Mouse (Mus musculus) cerebellum, adult 11-12 months (tissue): ENCODE measurements around the gene Kdm5a.

Experiments used
- DNase-seq: peaks from one replicate; pipeline ENCODE4 v3.0.0; 2022

The Kdm5a gene

DNA sequence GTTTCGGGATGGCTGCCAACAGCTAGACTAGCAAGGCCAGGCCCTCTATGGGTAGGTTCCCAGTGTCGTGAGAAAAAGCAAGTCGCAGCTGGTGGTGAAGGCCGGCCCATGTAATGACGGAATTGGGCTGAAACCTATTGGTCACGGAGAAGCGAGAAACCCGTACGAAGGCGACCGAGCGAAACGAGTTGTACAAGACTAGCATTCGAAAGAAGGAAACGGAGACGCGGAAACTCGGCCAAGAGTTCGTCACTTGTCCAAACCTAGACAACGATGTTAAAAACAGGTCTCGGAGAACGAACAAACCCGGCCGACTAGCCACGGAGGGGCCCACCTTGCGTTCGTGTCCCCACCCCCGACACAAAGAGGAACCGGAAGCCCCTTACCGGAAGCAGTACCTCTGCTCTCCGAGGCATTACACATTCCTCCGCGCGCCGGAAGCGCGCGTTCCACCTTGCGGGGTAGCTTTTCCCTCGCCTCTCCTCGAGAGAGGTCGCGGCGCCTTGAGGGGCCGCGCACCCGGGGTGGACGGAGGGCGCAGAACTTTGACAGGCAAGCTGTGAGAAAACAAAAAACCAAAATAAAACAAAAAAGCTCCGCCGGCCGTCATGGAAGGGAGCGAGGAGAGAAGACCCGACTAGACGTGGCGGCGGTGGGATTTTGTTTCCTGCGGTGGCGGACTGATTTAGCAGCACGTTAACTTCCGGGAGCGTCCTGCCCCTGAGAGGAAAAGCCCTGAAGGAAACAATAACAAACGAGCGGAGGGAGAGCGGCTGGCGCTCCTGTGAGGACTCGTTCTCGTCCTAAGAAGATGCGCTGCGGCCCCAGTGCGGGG, at the start of gene Kdm5a, which contains the start of gene Ccdc77:
Kdm5a (plus strand) TSS at position 437 of the 835 bp plus-strand sequence.
Ccdc77 (minus strand) TSS at position 687 of the 835 bp plus-strand sequence.
- peak; percentile 93 for DNase-seq

DNA sequence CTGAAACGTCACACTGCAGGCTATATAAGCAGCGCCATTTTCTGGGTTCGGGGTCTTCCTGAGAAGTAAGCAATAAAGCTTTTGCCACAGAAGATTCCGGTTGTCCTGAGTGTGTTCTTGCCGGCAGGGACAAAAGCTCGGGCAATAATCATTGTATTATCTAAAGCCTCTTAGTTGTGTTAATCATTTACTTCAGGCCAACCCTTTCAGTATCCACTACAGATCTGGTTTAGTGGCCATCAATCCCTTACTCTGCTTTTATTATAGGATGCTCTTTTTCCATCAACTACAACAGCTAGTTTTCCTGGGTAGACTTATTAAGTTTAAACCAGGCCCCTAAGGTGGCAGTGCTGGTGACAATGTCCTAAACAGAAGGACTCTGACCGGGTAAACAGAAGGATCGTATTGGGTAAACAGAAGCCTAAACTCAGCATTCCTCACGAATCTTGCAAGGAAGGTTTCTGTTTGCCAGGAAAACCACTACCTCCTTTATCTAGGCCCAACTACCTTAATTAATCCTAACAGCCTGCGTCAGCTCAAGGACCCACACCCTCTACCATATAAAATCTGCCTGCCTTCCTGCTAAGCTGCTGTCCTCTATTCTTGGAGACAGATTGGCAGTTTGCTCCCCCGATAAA, 45.5 kb upstream of the Kdm5a start:
- no peak for DNase-seq

DNA sequence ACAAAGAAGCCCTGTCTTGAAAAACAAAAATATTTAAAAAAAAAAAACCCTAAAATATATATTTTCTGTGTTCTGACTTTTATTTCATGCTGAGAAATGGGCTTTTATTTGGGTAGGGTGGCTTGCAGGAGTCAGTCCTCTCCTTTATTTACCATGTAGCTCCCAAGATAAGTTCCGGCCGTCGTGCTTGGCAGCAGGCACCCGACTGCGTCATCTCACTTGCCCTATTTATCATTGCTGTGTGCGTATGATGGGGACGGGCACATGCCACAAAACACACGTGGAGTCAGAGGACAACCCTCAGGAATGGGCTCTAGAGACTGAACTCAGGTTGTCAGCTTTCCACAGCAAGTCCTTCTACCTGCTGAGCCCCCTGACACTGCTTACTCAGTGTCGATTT, 44.8 kb upstream of the Kdm5a start:
- no peak for DNase-seq

DNA sequence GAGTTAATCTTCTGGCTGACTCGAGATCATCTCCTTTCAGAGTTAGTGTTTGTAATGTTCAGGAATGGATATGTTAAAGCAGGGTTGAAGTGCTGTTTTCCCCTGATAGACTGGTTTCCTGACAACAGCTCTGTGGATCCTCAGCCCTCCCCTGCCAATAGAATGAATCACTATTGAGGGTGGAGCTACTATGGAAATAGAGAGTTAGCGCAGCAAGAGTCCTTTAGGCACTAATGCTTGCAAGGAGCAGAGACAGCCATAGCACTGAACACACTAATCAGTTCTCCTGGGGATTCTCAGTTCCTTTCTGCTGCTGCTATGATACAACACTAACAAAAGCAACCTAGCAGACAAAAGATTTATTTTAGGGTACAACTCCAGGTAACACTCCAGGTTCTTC, 43.6 kb upstream of the Kdm5a start:
- no peak for DNase-seq

DNA sequence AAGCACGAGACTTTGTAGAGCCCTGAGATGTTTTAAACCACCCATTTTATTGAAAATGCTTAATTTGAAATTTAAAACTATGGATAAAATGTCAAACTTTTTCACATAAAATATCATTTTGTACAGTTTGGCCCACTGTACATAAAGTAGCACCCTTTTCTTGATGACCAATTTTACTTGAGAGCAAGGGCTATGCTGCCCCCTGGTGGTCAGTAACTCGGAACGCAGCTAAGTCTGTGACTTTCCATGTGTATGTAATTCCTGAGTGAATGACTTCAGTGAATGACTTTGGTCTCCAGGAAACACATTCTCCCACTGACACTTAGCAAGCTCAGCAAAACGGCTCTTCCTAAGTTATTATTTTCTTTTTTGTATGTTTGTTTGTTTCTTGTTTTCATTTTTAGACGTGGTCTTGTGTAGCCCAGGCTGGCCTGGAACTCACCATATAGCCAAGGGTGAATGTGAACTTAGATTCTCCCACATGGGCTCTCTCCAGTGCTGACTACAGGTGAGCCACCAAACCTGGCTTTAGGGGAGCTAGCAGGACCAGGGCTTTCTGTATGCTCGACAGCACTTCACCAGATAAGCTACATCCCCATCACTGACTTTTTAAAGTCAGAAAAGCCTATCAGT, 39.5 kb upstream of the Kdm5a start:
- DNase-seq, result peak; percentile 30

DNA sequence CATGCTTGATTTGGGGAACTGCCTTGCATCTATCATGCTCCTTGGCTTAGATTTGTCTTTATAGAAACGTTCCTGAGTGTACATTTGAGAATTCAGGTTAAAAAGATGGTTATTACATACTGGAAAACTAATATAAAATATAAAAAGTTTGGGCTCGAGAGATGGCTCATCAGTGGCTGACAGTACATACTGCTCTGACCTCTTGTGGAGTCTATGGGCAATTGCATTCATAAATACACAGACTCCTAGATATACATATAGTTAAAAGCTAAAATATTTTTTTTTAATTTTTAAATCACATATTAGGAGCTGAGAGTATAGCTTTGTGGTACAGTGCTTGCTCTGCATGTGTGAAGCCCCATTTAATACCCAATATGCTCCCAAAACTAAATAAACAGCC, 31.6 kb upstream of the Kdm5a start:
- DNase-seq, result no peak

DNA sequence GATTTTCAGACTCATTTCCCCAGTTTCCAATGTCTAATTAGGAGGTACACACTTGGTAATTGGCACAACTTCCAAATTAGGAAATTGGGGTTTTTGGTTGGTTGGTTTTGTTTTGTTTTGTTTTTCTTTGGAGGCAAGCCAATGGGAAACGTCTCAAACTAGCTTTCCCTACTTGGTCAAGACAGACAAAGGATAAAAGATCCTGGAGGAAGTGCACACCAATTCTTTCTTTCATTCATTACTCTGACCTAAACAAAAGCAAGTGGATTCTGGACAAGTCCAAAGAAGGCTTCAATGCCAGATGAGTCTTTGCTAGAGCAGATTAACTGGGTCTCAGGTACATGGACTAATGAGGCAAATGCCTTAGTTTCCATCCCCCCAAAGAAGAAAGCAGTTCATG, 19.9 kb upstream of the Kdm5a start:
- no peak for DNase-seq

DNA sequence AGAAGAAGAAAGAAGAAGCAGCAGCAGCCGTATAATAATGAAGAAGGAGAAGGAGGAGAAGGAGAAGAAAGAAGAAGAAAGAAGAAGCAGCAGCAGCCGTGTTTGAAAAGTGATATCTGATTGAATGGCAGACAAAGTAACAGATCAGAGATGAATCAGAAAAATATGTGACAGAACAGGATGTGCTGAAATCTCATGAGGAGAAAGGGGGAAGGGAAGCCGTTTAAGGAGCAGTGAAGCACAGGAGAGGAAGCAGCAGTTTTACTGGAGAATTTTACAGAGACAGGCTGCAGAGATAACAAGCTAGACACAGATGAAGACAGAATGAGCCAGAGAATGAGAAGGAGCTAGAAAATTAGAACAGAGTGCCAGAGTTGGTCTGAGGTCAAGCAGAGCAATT, 14.9 kb upstream of the Kdm5a start:
- DNase-seq, result no peak

DNA sequence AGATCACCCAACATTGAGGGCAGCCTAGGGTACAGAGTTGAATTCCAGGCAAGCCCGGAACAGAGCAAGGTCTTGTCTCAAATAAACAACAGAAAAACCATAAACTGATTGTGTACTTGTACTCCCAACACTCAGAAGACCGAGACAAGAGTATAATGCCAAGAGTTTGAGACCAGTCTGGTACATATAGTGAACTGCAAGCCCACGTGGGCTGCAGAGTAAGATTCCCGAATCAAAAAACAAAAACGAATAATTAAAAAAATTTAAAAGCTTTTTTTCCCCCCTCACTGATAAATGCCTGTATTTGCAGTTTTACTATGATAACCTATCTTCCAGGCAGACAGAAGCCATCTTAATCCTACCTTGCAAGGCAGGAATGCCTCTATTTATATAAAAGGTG, 7.4 kb upstream of the Kdm5a start:
- DNase-seq, result no peak

DNA sequence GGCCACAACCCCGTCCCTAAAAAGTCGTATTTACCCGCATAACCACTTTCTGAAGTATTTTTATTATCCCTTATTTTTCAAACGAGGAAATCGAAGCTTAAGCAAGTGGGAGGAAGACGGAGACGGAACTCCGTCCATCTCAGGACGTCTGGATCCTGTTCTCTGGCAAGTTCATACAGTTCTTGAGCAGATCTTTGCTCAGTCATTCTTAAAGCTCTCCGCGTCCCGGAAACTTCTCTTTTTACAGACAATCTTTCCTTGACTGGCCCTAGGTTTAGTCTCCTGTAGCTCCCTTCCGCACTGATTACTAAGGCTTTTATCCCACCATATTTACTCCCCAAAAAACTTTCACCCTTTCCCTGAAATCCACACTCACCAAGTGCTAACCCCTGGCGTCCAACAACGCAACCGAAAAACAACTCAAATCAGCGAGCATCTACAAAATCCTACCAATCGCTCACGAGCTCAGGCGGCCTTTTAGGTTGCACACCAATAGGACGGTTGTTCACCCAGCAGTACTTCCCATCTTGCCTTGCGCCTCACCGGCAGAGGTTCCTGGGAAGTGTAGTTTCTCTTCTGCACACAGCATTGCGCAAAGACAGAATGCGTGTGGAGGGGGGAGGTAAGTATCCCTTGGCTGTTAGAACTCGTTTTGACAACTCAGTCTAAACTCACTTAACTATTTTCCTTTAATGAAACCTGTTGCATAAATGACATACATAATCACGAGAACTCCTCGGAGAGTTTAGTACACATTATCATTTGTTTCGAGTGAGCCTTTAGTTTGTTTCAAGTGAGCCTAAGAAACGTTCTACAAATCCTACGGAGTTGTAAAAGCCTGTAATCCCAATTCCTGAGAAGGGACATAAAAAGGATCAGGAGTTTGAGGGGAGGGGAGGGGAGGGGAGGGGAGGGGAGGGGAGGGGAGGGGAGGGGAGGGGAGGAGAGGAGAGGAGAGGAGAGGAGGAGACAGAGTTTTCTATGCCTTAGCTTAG, 6.7 kb upstream of the Kdm5a start:
- DNase-seq, result peak; percentile 80

DNA sequence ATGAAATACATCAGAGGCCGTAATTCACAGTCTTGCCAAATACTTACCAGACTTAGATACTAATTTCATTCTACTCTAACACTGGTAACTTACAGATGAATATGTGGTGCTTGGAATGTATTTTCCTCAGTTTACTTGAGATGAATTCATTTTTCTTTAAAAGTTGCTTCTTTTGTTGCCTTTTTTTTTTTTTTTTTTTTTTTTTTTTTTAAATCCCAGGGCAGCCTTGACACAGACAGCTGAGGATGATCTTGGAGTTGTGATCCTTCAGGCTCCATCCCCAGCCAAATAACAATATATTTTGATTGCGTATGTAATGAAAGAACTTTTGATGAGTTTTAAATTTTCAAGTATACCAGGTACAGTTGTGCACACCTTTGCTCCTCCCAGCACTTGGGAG, 1.8 kb upstream of the Kdm5a start:
- no peak for DNase-seq

DNA sequence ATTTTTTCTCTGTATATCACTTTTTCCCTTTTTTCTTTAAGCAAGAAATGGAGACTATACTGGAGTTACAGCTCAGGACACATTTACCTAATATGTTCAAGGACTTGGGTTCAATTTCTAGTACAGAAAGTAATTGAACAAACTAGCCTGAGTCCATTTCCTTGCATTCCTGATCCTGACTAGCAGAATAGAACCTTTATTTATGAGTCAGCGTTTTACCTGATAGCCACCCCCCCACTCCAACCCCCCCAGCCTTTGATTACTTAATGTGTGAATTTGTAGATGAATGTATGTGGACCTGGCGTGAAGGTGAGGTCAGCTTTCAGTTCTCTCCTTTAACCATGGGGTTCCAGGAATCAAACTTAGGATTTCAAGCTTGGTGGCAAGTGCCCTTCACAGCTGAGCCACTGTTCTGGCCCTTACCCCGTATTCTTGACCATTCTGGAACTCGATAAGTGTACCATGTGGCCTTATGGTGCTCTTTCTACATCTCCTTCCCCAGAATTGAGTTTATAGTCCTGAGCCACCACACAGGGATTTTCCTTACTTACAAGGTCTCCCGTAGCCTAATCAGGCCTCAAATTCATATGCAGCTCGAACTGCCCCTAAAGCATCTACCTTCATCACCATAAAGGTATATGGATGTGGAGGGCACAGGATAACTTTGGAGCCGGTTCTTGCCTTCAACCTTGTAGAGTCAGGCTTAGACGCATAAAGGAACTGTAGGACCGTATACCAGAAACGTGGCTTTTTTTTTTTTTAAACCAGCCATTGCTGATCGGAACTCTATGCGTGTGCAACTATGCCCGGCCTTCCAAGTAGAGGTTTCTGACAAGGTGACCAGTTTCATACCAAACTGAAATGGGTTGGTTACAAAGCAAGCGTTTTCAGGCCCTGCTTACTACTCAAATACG, 893 bp upstream of the Kdm5a start:
- DNase-seq, result no peak

DNA sequence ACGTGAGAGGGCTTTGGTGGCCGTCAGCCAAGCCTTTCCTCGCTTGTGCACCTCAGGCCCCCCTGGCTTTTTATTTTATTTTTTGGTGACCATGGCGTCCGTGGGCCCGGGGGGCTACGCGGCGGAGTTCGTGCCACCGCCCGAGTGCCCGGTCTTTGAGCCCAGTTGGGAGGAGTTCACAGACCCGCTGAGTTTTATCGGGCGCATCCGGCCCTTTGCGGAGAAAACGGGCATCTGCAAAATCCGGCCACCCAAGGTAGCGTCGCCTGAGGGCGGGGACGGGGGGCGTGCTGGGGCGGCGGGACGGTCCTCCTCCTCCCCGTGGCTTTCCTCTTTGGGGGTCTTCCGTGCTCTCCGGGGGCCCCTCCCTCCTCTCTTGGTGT, 590 bp downstream of the Kdm5a start:
- DNase-seq, result no peak

DNA sequence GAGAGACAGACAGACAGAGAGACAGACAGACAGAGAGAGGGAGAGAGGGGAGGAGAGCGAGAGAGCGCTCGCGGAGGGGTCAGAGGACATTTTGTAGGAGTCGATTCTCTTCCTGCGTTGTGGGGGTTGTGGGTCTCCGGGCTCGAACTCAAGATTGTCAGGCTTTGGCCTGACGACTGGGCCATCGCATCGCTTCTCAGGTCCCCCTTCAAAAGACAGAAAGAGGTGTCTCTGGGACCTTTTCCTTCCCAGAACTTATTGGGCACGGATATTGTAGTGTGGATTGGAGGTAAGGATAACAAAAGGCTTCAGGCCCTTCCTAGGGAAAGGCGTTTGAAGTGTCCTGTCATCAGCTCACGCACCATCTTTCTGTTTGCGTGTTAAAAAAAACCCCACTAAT, 1.1 kb downstream of the Kdm5a start:
- peak; percentile 15 for DNase-seq

DNA sequence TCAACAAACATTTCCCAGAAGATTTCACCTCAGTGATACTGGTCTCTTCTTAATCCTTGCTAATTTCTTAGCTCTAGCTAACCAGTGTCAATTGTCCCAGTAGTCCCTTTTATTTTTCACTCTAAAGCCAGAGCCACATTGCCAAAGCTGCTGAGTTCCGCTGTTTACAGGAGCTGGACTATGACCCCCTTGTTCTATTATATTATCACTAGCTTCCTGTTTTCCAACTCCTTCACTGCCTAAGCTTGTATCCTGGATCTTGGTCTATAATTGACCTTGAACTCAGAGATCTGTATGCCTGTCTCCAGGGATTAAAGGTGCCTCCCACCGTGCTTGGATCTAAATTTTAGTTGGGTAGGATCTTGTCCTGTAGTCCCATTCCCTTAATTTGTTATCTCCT, 12.8 kb downstream of the Kdm5a start:
- DNase-seq, result no peak

DNA sequence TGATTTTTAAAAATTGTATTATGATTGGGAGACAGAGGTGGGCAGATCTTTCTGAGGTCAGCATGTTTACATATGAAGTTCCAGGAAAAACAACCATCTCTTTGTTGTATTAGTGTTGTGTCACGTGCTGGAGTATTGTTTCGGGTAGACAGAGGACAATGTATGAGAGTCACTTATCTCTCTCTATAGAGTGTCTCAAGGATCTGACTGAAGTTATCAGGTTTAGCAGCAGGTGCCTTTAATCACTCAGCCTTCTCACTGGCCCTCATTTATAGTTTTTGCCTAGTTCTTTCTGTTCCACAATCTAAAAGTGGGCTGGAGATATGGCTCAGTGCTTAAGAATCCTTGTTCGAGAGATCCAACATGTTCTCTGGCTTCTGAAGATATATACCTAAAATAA, 26.1 kb downstream of the Kdm5a start:
- no peak for DNase-seq

DNA sequence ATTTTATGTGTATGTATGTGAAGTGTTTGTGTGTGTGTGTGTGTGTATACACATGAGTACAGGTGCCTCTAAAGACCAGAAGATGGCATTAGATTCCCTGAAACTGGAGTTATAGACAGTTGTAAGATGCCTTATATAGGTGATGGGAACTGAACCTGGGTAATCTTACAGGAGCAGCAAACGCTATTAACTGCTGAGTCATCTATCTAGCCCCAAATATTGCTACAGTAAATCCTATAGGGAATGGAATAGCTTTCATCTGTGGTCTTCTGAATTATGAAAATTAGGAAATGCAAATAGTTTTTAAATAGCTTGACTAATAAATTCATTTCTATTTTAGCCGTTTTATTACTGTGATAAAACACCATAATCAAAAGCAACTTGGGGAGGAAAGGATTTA, 28.9 kb downstream of the Kdm5a start:
- DNase-seq, result no peak

DNA sequence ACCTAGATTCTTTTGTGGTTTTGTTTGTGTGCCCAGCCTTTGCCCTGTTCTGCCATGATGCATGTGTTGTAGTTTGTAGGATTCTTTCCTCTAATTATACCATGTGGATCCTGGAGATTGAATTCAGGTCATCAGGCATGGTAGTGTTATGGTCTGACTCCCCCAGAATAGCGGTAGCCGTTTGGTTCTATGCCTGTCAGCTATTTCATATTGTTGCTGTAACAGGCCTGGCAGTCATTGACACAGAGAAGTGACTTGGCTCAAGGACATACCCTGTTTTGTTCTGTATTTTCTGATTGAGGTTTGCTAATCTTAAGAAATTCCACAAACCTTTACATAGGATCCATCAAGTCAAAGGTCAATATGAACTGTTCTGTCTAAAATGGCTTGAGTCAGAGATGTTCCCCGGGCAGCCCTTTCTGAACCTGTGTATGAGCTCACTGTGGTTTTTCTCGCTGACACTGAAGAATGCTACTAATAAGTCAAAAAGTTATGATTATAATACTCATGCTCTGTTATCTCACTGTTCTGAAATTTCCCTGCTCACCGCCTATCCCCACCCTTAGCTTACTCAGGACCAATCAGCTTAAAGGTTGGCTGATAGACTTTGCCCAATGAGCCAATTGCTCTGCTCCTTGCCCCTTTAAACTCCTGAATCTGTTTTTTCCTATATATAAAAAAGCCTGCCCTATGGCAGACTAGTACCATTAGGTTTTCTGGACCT, 31.9 kb downstream of the Kdm5a start:
- DNase-seq, result no peak

DNA sequence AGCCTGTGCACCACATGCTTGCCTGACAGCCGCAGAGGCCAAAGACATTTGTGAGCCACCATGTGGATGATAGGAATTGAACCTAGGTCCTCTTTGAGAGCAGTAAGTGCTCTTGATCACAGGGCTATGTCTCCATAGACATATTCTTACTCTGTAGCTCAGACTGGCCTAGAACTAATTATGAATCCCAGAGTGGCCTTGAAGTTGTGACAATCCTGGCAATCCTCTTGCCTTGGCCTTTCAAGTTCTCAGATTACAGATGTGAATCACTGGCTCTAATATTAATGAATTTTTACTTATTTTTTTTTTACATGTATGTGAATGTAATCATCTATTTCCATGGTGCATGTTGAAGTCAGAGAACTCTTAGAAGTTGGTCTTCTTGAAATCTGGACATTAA, 40.0 kb downstream of the Kdm5a start:
- DNase-seq, result no peak

DNA sequence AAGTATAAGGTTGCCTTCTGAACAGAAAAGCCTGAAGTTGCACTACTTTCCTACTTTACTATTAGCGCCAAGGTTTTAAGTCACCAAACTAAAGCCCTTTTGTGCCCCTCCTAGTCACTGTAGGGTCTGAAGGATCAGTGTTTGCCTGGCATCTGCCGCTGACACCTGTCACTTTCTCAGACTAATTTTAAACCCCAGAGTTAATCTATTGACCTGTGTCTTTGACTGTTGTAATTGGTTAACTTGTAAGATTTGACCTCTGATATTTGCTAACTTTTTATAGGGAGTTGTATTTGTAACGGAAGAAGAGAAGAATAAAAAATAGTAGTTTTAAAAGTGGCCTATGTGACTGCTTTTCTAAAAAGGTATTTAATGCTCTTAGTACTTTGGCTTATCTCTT, 74.2 kb downstream of the Kdm5a start:
- DNase-seq, result no peak

DNA sequence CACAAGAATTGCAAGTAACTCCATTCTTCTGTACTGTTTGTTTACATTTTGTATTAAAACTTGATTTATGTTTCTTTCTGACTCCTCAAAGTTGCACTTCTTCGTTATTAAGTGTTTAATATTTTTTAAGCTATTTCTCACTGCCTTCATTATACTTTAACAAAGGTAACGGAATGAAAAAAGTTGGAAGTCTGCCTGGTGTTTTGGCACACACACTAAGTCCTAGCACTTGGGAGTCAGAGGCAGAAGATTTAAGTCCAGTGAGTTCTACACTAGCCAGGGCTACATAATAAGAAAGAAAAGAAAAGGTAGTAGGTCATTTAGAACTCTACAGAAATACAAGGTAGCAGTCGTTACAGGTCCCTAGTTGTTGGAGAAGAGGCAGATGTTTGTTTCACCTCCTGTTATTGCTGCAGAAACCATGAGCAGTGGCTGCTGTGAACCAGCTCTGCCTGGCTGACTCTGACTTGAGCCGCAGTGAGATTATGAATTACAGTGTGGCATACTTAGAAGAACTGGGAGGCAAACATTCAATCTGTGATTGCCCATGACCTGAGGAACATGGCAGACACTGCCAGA, 78.3 kb downstream of the Kdm5a start:
- DNase-seq, result no peak
